Mouse (Mus musculus) spleen, postnatal 4 days (tissue): ENCODE data around the gene Klk5.

Source experiments
- DNase-seq, 2 experiments: peaks; one replicate each; pipeline ENCODE4 v3.0.0; 2022; ENCODE audit warnings: low spot score in 2 of 2

Gene Klk5

DNA sequence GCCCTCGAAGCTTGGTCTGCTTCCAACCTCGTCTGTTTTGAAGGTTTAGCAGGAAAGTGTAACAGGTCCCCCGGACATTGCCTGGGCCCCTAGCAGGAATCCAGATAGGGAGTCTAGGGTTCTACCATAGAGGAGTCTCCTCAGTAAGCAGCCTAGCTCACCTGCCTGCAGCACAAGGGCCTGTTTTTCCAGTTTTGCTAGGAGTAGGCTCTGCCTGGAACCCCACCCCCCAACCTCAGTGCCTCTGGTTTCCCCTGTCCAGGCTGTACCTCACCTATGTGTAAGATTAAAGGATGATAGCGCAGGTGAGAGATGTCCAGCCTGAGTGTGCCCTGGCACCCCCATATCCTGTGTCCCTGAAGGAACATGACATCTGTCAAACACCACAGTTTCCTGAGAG is 34.7 kb downstream of the Klk5 start:
- DNase-seq, result no peak

DNA sequence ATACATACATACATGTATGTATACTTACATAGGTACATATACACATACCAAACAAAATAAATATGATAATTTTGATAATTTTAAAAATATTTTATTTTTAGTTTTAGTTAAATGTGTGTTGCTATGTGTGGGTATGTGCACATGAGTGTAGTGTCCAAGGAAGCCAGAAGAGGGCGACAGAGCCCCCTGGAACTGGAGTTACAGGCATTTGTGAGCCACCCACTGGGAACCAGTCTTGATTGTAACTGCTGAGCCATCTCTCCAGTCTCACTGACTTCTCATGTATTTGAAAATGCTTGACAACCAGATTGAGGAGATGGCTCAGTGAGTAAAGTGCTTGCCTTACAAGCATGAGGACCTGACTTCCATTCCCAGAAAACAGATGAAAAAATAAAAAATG is 36.5 kb downstream of the Klk5 start:
- DNase-seq, result no peak

DNA sequence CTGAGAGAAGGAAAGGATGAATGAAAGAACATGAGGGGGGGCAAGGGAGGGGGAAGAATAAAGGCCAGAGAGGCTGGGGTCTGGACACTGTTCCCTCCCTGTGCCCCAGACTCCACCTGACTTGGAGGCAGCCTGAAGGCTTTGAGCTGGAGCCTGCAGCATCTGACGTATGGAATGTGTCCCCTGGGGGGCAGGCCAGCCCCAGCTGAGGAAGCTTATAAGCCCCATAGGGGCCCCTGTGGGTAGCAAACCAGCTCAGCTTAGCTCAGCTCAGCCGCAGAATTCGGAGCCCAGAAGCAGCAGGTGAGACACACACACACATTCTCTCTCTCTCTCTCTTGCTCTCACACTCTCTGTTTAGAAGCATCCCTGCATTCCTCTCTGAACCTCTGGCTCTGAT is 39.1 kb downstream of the Klk5 start, which contains the start of gene Klk4:
TSS of gene Klk4 (plus strand) at position 249 of the 400 bp plus-strand sequence.
- no peak for DNase-seq

DNA sequence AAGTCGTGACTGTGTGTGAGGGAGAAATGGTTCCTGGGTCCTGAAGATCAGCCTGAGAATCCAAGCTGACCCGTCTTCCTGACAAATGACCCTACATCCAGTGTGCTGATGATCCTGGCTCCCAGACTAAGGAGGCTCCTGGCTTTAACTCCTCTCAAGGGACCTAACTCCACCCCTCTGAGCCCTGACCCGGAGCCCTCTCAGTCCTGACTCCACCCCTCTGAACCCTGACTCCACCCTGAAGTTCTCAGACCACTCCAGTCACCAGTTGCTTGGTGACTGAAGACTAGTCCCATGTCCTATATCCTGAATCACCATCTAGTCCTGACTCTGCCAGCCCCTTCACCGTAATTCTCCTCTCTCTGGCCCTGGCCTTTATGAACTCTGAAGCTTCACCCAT is 40.6 kb downstream of the Klk5 start:
- DNase-seq, result no peak

DNA sequence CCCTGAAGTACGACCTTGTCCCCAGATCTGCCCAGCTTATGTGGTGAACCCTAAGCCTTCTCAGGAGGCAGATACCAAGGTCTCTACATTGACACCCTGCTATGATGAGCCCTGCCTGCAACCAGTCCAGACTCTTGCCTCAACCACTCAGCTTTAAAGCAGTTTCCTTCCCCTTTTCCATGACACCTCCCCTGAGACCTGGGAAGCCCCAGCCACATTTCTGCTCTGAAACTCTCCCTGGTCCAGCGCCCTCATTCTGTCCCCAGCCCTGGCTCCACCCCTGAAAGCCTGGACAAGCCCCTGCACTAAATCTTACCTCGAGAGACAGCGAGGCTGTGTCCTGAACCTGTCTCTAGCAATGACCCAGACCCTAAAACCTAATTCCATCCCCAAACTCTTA is 41.0 kb downstream of the Klk5 start:
- DNase-seq, result no peak

DNA sequence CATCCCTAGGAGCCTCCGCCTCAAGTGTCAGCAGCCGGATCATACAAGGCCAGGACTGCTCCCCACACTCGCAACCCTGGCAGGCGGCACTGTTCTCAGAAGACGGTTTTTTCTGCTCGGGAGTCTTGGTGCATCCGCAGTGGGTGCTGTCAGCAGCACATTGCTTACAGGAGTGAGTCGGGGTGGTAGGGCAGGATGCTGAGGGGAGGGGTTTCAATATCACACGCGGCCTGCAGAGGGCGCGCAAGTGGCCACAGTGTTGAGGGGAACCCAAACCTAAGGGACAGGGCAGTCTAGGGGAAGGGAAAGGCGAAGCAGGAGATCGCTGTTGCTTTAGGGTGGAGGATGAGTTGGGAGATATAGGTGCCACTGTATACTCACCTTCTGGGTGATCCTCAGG is 41.8 kb downstream of the Klk5 start:
- peak; percentile 22 to 67 for DNase-seq

DNA sequence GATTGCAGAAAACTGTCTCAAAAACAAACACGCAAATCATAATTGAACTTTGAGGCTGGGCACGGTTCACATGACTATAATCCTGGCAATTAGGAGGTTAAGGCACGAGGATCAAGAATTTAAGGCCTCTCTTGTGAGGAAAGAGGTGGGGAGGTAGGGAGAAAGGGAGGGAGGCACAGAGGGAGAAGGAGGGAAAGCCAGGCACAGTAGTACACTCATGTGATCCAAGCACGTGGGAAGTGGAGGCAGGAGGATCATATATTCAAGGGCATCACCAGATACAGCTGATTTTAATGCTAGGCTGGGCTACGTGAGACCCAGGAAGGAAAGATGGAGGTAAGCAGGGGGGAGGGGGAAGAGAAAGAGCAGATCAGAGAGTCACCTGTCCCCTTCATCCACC is 49.6 kb downstream of the Klk5 start:
- no peak for DNase-seq

DNA sequence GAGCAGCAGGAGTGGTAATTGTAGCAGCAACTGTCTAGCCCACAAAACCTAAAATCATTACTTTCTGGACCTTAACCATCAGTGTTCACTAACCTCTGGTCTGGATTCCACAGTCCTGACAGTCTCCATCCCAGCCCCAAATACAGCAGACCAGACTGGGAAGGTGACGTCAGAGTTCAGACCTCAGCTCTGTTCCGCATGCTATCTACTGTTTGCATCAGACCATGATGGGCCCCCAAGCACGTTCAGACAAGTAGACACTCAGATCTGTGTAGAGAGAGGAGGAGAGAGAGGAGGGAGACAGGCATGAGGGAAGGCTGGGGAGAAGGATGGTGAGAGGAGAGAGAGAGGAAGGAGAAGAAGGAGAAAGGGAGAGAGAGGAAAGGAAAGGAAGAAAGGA is 50.0 kb downstream of the Klk5 start:
- no peak for DNase-seq

DNA sequence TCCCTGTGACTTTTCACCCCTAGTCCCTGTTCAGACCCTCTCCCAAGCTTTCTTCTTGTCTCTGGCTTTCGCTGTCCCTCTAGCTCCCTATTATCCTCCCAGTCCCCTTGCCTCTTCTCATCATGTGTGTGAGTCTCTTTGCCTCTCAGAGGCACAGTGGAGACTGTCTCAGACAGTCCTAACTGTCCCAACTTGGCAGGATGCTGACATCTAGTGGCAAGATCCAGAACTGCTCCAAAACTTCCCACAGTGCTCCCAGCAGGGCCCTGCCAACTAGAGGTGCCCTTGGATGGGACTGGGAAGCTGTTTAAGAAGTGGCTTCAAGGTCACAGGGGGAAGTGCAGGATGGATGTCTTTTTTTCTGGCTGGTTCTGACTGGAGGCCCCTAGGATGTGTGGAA is 53.1 kb downstream of the Klk5 start:
- peak; percentile 52 to 80 for DNase-seq
